Mouse (Mus musculus) intestine, embryonic 15.5 days (tissue): Measurements from ENCODE around the gene Pvr. TPM values are rescaled to one million over a fixed set of nuclear protein-coding genes. Genes with fewer than 3 reads are reported as not detected.

Source experiments
- ATAC-seq: fragments of 200-750 bp; cut with Nextera tagmentation; 2 replicates; pipeline ENCODE4 v1.8.0; 2017; ENCODE audit warnings: moderate TSS enrichment, moderate library complexity
- H3K27ac ChIP-seq: fragments of 300-500 bp; sonication (generic); 2 replicates; pipeline ENCODE4 v1.5.1; 2015; ENCODE audit warnings: mild to moderate bottlenecking, inconsistent platforms
- H3K27me3 ChIP-seq: fragments of 300-500 bp; sonication (generic); replicated peaks from 2 replicates; pipeline ENCODE4 v1.6.1; 2015; ENCODE audit warnings: inconsistent platforms
- H3K36me3 ChIP-seq: fragments of 300-500 bp; sonication (generic); 2 replicates; pipeline ENCODE4 v1.6.1; 2015; ENCODE audit warnings: inconsistent platforms
- H3K4me1 ChIP-seq: fragments of 300-500 bp; sonication (generic); replicated peaks from 2 replicates; pipeline ENCODE4 v1.6.1; 2015; ENCODE audit warnings: inconsistent platforms
- H3K4me2 ChIP-seq: fragments of 300-500 bp; sonication (generic); replicated peaks from 2 replicates; pipeline ENCODE4 v1.6.1; 2015; ENCODE audit warnings: mild to moderate bottlenecking, inconsistent platforms
- H3K4me3 ChIP-seq: fragments of 300-500 bp; sonication (generic); replicated peaks from 2 replicates; pipeline ENCODE4 v1.5.1; 2015; ENCODE audit warnings: inconsistent platforms
- H3K9ac ChIP-seq: fragments of 300-500 bp; sonication (generic); 2 replicates; pipeline ENCODE4 v1.6.1; 2015; ENCODE audit warnings: inconsistent platforms
- H3K9me3 ChIP-seq: fragments of 300-500 bp; sonication (generic); 2 replicates; pipeline ENCODE4 v1.6.1; 2016; ENCODE audit warnings: inconsistent platforms
- WGBS: fragments of 180-500 bp; shearing (Covaris S2); methylation state at CpG from one replicate; pipeline ENCODE4 v1.1.7; 2015; 5-methylcytosine and 5-hydroxymethylcytosine counted together
- polyA plus RNA-seq: library from polyadenylated mRNA; unstranded; fragments of >200 nt; fragmentation: Nextera tagmentation; extraction: Ambion mirVana; gene quantifications from 2 replicates; pipeline ENCODE4 v1.2.1, GENCODE M21; 2015

Gene Pvr
- polyA plus RNA-seq, 1 experiment from 2014 or later, result 13.3 TPM

- Histone ChIP-seq H3K9ac (no peak overlapping the region), H3K4me1 (peaks cover 15% of the 10 kb centered on the region; the same call in 1 of the 2 replicates), H3K9me3 (no peaks in the 10 kb centered on the region), H3K27me3 (no peaks in the 10 kb centered on the region), H3K4me2 (0 out of 2 replicates have a peak overlapping the region, but pooled peaks have one; percentile 30), H3K36me3 (no peaks in the 10 kb centered on the region), H3K4me3 (no peak overlapping the region), H3K27ac (no peak overlapping the region)
- 48% methylated on average over 10 of the region's 10 CpGs for WGBS
- ATAC-seq, result peak; percentile 32; the same call in 1 of the 2 replicates
Observed at GRCm38 (mm10) chr7:19949996-19950395, 29.0 kb upstream of the Pvr start.

- H3K4me2 ChIP-seq, result no peak overlapping the region
- H3K36me3 ChIP-seq, result no peaks in the 10 kb centered on the region
- no peaks in the 10 kb centered on the region for H3K9me3 ChIP-seq
- H3K9ac ChIP-seq, result no peak overlapping the region
- H3K27ac ChIP-seq, result no peak overlapping the region
- no peak overlapping the region for H3K4me3 ChIP-seq
- ATAC-seq, result no peak
- H3K27me3 ChIP-seq, result no peaks in the 10 kb centered on the region
- WGBS, result 80% methylated on average over 12 of the region's 12 CpGs
- H3K4me1 ChIP-seq, result peaks cover 15% of the 10 kb centered on the region; the same call in 1 of the 2 replicates
Observed at GRCm38 (mm10) chr7:19948956-19949355, 28.0 kb upstream of the Pvr start.

GRCm38 (mm10) chr7:19945821-19946515 lies 25.0 kb upstream of the Pvr start:
- 63% methylated on average over 13 of the region's 13 CpGs for WGBS
- no peaks in the 10 kb centered on the region for H3K36me3 ChIP-seq
- no peak overlapping the region for H3K4me3 ChIP-seq
- no peak overlapping the region for H3K27ac ChIP-seq
- H3K4me1 ChIP-seq, result 0 out of 2 replicates have a peak, but pooled peaks cover 3% of the 10 kb centered on the region
- H3K4me2 ChIP-seq, result no peak overlapping the region
- H3K27me3 ChIP-seq, result no peaks in the 10 kb centered on the region
- ATAC-seq, result peak; percentile 64
- no peaks in the 10 kb centered on the region for H3K9me3 ChIP-seq
- no peak overlapping the region for H3K9ac ChIP-seq

- Histone ChIP-seq H3K27me3 (no peaks in the 10 kb centered on the region), H3K4me1 (no peaks in the 10 kb centered on the region), H3K4me2 (no peak overlapping the region), H3K27ac (no peak overlapping the region), H3K4me3 (no peak overlapping the region), H3K9ac (no peak overlapping the region), H3K36me3 (no peaks in the 10 kb centered on the region), H3K9me3 (no peaks in the 10 kb centered on the region)
- ATAC-seq, result no peak
- WGBS, result 91% methylated on average over 5 of the region's 5 CpGs
Observed at GRCm38 (mm10) chr7:19945201-19945600, 24.2 kb upstream of the Pvr start.

GRCm38 (mm10) chr7:19944709-19945108 lies 23.7 kb upstream of the Pvr start:
- 91% methylated on average over 8 of the region's 8 CpGs for WGBS
- no peaks in the 10 kb centered on the region for H3K9me3 ChIP-seq
- no peak overlapping the region for H3K27ac ChIP-seq
- no peak overlapping the region for H3K4me3 ChIP-seq
- H3K4me1 ChIP-seq, result 0 out of 2 replicates have a peak, but pooled peaks cover 2% of the 10 kb centered on the region
- no peak overlapping the region for H3K4me2 ChIP-seq
- no peak for ATAC-seq
- H3K27me3 ChIP-seq, result no peaks in the 10 kb centered on the region
- no peak overlapping the region for H3K9ac ChIP-seq
- H3K36me3 ChIP-seq, result no peaks in the 10 kb centered on the region

- WGBS, result 17% methylated on average over 6 of the region's 6 CpGs
- Histone ChIP-seq H3K9ac (no peak overlapping the region), H3K27me3 (no peaks in the 10 kb centered on the region), H3K27ac (no peak overlapping the region; the same call in 1 of the 2 replicates), H3K36me3 (no peaks in the 10 kb centered on the region), H3K9me3 (no peaks in the 10 kb centered on the region), H3K4me1 (0 out of 2 replicates have a peak, but pooled peaks cover 3% of the 10 kb centered on the region), H3K4me3 (no peak overlapping the region), H3K4me2 (0 out of 2 replicates have a peak overlapping the region, but pooled peaks have one; percentile 22)
- peak; percentile 23; the same call in 1 of the 2 replicates for ATAC-seq
Observed at GRCm38 (mm10) chr7:19940256-19940655, 19.3 kb upstream of the Pvr start.

GRCm38 (mm10) chr7:19939555-19940235 lies 18.7 kb upstream of the Pvr start:
- no peaks in the 10 kb centered on the region for H3K9me3 ChIP-seq
- no peaks in the 10 kb centered on the region for H3K36me3 ChIP-seq
- no peaks in the 10 kb centered on the region for H3K27me3 ChIP-seq
- no peak overlapping the region for H3K4me3 ChIP-seq
- WGBS, result 53% methylated on average over 11 of the region's 12 CpGs
- no peak overlapping the region for H3K9ac ChIP-seq
- H3K4me1 ChIP-seq, result 0 out of 2 replicates have a peak, but pooled peaks cover 3% of the 10 kb centered on the region
- no peak overlapping the region for H3K27ac ChIP-seq
- ATAC-seq, result peak; percentile 54
- no peak overlapping the region for H3K4me2 ChIP-seq

GRCm38 (mm10) chr7:19937229-19937821 lies 16.4 kb upstream of the Pvr start:
- 0 out of 2 replicates have a peak, but pooled peaks cover 3% of the 10 kb centered on the region for H3K4me1 ChIP-seq
- H3K36me3 ChIP-seq, result no peaks in the 10 kb centered on the region
- no peak overlapping the region for H3K27ac ChIP-seq
- H3K27me3 ChIP-seq, result no peaks in the 10 kb centered on the region; the same call in 1 of the 2 replicates
- WGBS, result 76% methylated on average over 11 of the region's 11 CpGs
- H3K9me3 ChIP-seq, result no peaks in the 10 kb centered on the region
- no peak overlapping the region for H3K4me2 ChIP-seq
- no peak overlapping the region for H3K9ac ChIP-seq
- H3K4me3 ChIP-seq, result no peak overlapping the region
- ATAC-seq, result no peak

- no peak for ATAC-seq
- WGBS, result 73% methylated on average over 6 of the region's 6 CpGs
- H3K4me3 ChIP-seq, result no peak overlapping the region
- no peaks in the 10 kb centered on the region; the same call in 1 of the 2 replicates for H3K27me3 ChIP-seq
- H3K27ac ChIP-seq, result no peak overlapping the region
- no peak overlapping the region for H3K9ac ChIP-seq
- H3K4me2 ChIP-seq, result no peak overlapping the region
- no peaks in the 10 kb centered on the region for H3K9me3 ChIP-seq
- H3K36me3 ChIP-seq, result no peaks in the 10 kb centered on the region
- H3K4me1 ChIP-seq, result 0 out of 2 replicates have a peak, but pooled peaks cover 3% of the 10 kb centered on the region
Observed at GRCm38 (mm10) chr7:19935961-19936360, 15.0 kb upstream of the Pvr start.

- Histone ChIP-seq H3K36me3 (no peaks in the 10 kb centered on the region), H3K9ac (no peak overlapping the region), H3K27ac (no peak overlapping the region), H3K27me3 (no peaks in the 10 kb centered on the region; the same call in 1 of the 2 replicates), H3K4me1 (0 out of 2 replicates have a peak, but pooled peaks cover 3% of the 10 kb centered on the region), H3K4me3 (no peak overlapping the region), H3K4me2 (no peak overlapping the region), H3K9me3 (no peaks in the 10 kb centered on the region)
- no peak for ATAC-seq
- WGBS, result 72% methylated on average over 20 of the region's 20 CpGs
Observed at GRCm38 (mm10) chr7:19935171-19935751, 14.3 kb upstream of the Pvr start.

GRCm38 (mm10) chr7:19932877-19933809 lies 12.2 kb upstream of the Pvr start:
- ATAC-seq, result peak; percentile 89
- Histone ChIP-seq H3K4me3 (no peak overlapping the region; the same call in 1 of the 2 replicates), H3K4me1 (no peaks in the 10 kb centered on the region), H3K9ac (no peak overlapping the region), H3K9me3 (no peaks in the 10 kb centered on the region), H3K4me2 (peak overlapping the region; percentile 48), H3K36me3 (no peaks in the 10 kb centered on the region), H3K27me3 (no peaks in the 10 kb centered on the region; the same call in 1 of the 2 replicates), H3K27ac (no peak overlapping the region)
- 23% methylated on average over 19 of the region's 21 CpGs for WGBS
